Mouse (Mus musculus) CH12.LX (cell line): ENCODE measurements around the gene Nomo1. TPM values are rescaled to one million over a fixed set of nuclear protein-coding genes. Genes with fewer than 3 reads are reported as not detected.

Experiments used
- DNase-seq: peaks from one replicate; pipeline ENCODE4 v3.0.0-alpha.2; 2013; ENCODE audit errors: extremely low read depth
- H3K27ac ChIP-seq: 2 replicates; pipeline ENCODE4 v1.5.1; 2012; ENCODE audit warnings: low read depth, mild to moderate bottlenecking, control low read depth, moderate library complexity; ENCODE audit not compliant: insufficient read depth
- H3K27me3 ChIP-seq: replicated peaks from 2 replicates; pipeline ENCODE3; 2012; ENCODE audit warnings: inconsistent platforms
- H3K36me3 ChIP-seq, 2 experiments: replicated peaks in 1 of 2; 2 replicates each; pipeline versions ENCODE3 to v1.6.1; 2012; ENCODE audit warnings: inconsistent platforms in 1 of 2, low read length in 1 of 2, mild to moderate bottlenecking in 1 of 2, mixed read lengths in 1 of 2, moderate library complexity in 1 of 2; ENCODE audit not compliant: control insufficient read depth in 1 of 2, insufficient read depth in 1 of 2
- H3K4me1 ChIP-seq, 2 experiments: 2 replicates each; pipeline ENCODE4 v1.6.1; 2012; ENCODE audit warnings: inconsistent platforms in 1 of 2, moderate library complexity in 1 of 2; ENCODE audit not compliant: insufficient read depth in 2 of 2, control insufficient read depth in 1 of 2
- H3K4me2 ChIP-seq: 2 replicates; pipeline ENCODE4 v1.6.1; 2012; ENCODE audit warnings: low read depth, mild to moderate bottlenecking, control low read depth; ENCODE audit not compliant: poor library complexity, insufficient read depth, severe bottlenecking
- H3K4me3 ChIP-seq, 3 experiments: fragments of 150-350 bp in 1 of 3; sonication (generic) in 1 of 3; replicated peaks in 1 of 3; 2 replicates each; pipeline versions ENCODE3 to v1.5.1; 2011 to 2012; ENCODE audit warnings: low read depth in 2 of 3, low read length in 2 of 3, mild to moderate bottlenecking in 2 of 3, moderate library complexity in 2 of 3, control low read depth in 1 of 3, improper control_type of control experiment in 1 of 3, inconsistent platforms in 1 of 3, mixed read lengths in 1 of 3; ENCODE audit not compliant: poor library complexity in 1 of 3
- H3K79me2 ChIP-seq: replicated peaks from 2 replicates; pipeline ENCODE4 v1.6.1; 2012; ENCODE audit warnings: mild to moderate bottlenecking, moderate library complexity; ENCODE audit not compliant: control insufficient read depth, poor library complexity, insufficient read depth, severe bottlenecking; ENCODE audit errors: extremely low read depth
- H3K9ac ChIP-seq: 2 replicates; pipeline ENCODE4 v1.6.1; 2012; ENCODE audit warnings: low read depth, mild to moderate bottlenecking, control low read depth, moderate library complexity; ENCODE audit not compliant: insufficient read depth
- H3K9me3 ChIP-seq: replicated peaks from 2 replicates; pipeline ENCODE3; 2012; ENCODE audit warnings: low read length, inconsistent platforms, mixed read lengths
- CHD2 ChIP-seq: IDR thresholded peaks from 2 replicates; pipeline ENCODE4 v1.6.1; 2011; ENCODE audit warnings: low read length, improper control_type of control experiment
- CTCF ChIP-seq, 2 experiments: IDR thresholded peaks in 1 of 2; conservative IDR thresholded peaks in 1 of 2; 2 replicates each; pipeline ENCODE4 v1.5.1; 2011 to 2012; ENCODE audit warnings: low read depth in 2 of 2, low read length in 2 of 2, improper control_type of control experiment in 1 of 2, inconsistent platforms in 1 of 2, mild to moderate bottlenecking in 1 of 2, moderate library complexity in 1 of 2
- IRF4 ChIP-seq: IDR thresholded peaks from 2 replicates; pipeline ENCODE4 v1.6.1; 2014; ENCODE audit warnings: low read depth, mild to moderate bottlenecking, inconsistent platforms, low read length, improper control_type of control experiment
- JUN ChIP-seq: IDR thresholded peaks from 2 replicates; pipeline ENCODE4 v1.6.1; 2011; ENCODE audit warnings: low read depth, mild to moderate bottlenecking, low read length, improper control_type of control experiment, moderate library complexity; ENCODE audit not compliant: insufficient read depth
- JUND ChIP-seq: conservative IDR thresholded peaks from 2 replicates; pipeline ENCODE4 v1.6.1; 2011; ENCODE audit warnings: low read depth, low read length, improper control_type of control experiment
- KAT2A ChIP-seq: IDR thresholded peaks from 2 replicates; pipeline ENCODE4 v1.6.1; 2012; ENCODE audit warnings: low read length, improper control_type of control experiment, inconsistent platforms; ENCODE audit not compliant: insufficient replicate concordance
- NELFE ChIP-seq: IDR thresholded peaks from 2 replicates; pipeline ENCODE4 v1.6.1; 2011; ENCODE audit warnings: low read depth, low read length, improper control_type of control experiment
- NRF1 ChIP-seq: IDR thresholded peaks from 2 replicates; pipeline ENCODE4 v1.6.1; 2014; ENCODE audit warnings: low read depth, mild to moderate bottlenecking, inconsistent platforms, low read length, improper control_type of control experiment, moderate library complexity
- POLR2AphosphoS2 ChIP-seq: IDR thresholded peaks from 2 replicates; pipeline ENCODE4 v1.6.1; 2011; ENCODE audit warnings: low read depth, low read length, improper control_type of control experiment
- RAD21 ChIP-seq: IDR thresholded peaks from 2 replicates; pipeline ENCODE4 v1.6.1; 2011; ENCODE audit warnings: low read depth, mild to moderate bottlenecking, low read length, improper control_type of control experiment, moderate library complexity
- SIN3A ChIP-seq: IDR thresholded peaks from 2 replicates; pipeline ENCODE4 v1.6.1; 2012; ENCODE audit warnings: low read length, improper control_type of control experiment, inconsistent platforms
- TBP ChIP-seq: conservative IDR thresholded peaks from 2 replicates; pipeline ENCODE4 v1.6.1; 2011; ENCODE audit warnings: low read depth, low read length, improper control_type of control experiment
- TCF12 ChIP-seq: IDR thresholded peaks from 2 replicates; pipeline ENCODE4 v1.6.1; 2014; ENCODE audit warnings: low read depth, mild to moderate bottlenecking, inconsistent platforms, low read length, improper control_type of control experiment
- UBTF ChIP-seq: IDR thresholded peaks from 2 replicates; pipeline ENCODE4 v1.6.1; 2012; ENCODE audit warnings: low read depth, mild to moderate bottlenecking, inconsistent platforms, low read length, improper control_type of control experiment, moderate library complexity
- ZKSCAN1 ChIP-seq: IDR thresholded peaks from 2 replicates; pipeline ENCODE4 v1.6.1; 2012; ENCODE audit warnings: low read depth, inconsistent platforms, low read length, improper control_type of control experiment, borderline replicate concordance
- ZMIZ1 ChIP-seq: IDR thresholded peaks from 2 replicates; pipeline ENCODE4 v1.6.1; 2012; ENCODE audit warnings: low read depth, mild to moderate bottlenecking, inconsistent platforms, low read length, improper control_type of control experiment
- dilution Hi-C: fragments of 300-500 bp; cut with MboI; formaldehyde crosslinking; loops from 2 replicates; pipeline ENCODE4 v1.14.3; 2020; ENCODE audit warnings: low sequenced_read_pairs; ENCODE audit not compliant: extremely low pct_unique_long_range_greater_than_20kb, extremely low pct_ligation_motif_present
- in situ Hi-C: fragments of 300-500 bp; cut with MboI; formaldehyde crosslinking; loops from 3 replicates; pipeline ENCODE4 v1.14.3; 2019; ENCODE audit warnings: low sequenced_read_pairs, low pct_ligation_motif_present, low pct_unique_long_range_greater_than_20kb, mixed read lengths
- polyA plus RNA-seq: library from polyadenylated mRNA; unstranded; fragments of >175 nt; gene quantifications from 2 replicates; pipeline ENCODE4 v1.2.1, GENCODE M21; 2012; ENCODE audit warnings: low read depth; ENCODE audit not compliant: insufficient read length
- total RNA-seq, 2 experiments: library from RNA; depleted of rRNA; stranded (reverse); fragments of 300-350 nt in 1 of 2; fragments of >200 nt in 1 of 2; gene quantifications; 2 replicates each; pipeline ENCODE4 v1.2.3; 2012 to 2014

Gene Nomo1
- total and polyA plus RNA-seq, 3 experiments, result 41.9 to 103 (median 89.6) TPM

- in situ Hi-C loops (no loop called here), dilution Hi-C loops (no loop called here)
- Histone ChIP-seq H3K79me2 (no peaks in the 10 kb centered on the region), H3K27ac (no peak overlapping the region), H3K27me3 (peaks cover 82% of the 10 kb centered on the region), H3K36me3 (no peaks in the 10 kb centered on the region), H3K4me3 (no peak overlapping the region), H3K9me3 (peaks cover 11% of the 10 kb centered on the region), H3K4me2 (no peak overlapping the region), H3K4me1 (peaks cover 0 to 16% of the 10 kb centered on the region in 2 experiments; a peak in 3 of 4 replicates), H3K9ac (no peak overlapping the region)
- TF ChIP-seq TCF12 (no peak), KAT2A (no peak), CTCF (conservative IDR thresholded peaks at IDR 0.05 in 1 of 2, IDR thresholded peaks at IDR 0.05 in 1 of 2; ENCODE audit: low read depth in 2 of 2, low read length in 2 of 2) (no peak), UBTF (no peak), ZKSCAN1 (no peak), NELFE (no peak), JUN (no peak), POLR2AphosphoS2 (no peak), JUND (no peak), RAD21 (no peak), IRF4 (no peak), ZMIZ1 (no peak), NRF1 (no peak), SIN3A (no peak), CHD2 (no peak), TBP (no peak)
- DNase-seq, result no peak
Measured at GRCm38 (mm10) chr7:46116118-46116581, 82.7 kb downstream of the Nomo1 start.

GRCm38 (mm10) chr7:46117035-46117434, 83.5 kb downstream of the Nomo1 start:
- in situ Hi-C loops, result no loop called here
- Histone ChIP-seq H3K36me3 (no peaks in the 10 kb centered on the region), H3K4me2 (no peak overlapping the region), H3K27ac (no peak overlapping the region), H3K27me3 (peaks cover 83% of the 10 kb centered on the region), H3K4me1 (peaks cover 0 to 10% of the 10 kb centered on the region in 2 experiments; a peak in 2 of 4 replicates), H3K9me3 (peaks cover 13% of the 10 kb centered on the region), H3K79me2 (no peaks in the 10 kb centered on the region), H3K4me3 (no peak overlapping the region), H3K9ac (no peak overlapping the region)
- dilution Hi-C loops, result no loop called here
- no peak for TF ChIP-seq NELFE
- no peak for TF ChIP-seq TCF12
- DNase-seq, result no peak
